Mouse (Mus musculus) kidney, adult 2 months (tissue): ENCODE measurements at regions not wholly inside any gene's neighbourhood (a gene's known extent, or its start where the extent isn't known, plus 50 kb on each side); places are given as distances from the start of the nearest gene placed in this dataset.

Experiments
- CTCF ChIP-seq: fragments of 200-500 bp; conservative IDR thresholded peaks from 2 replicates; pipeline ENCODE4 v1.5.1; 2011; ENCODE audit warnings: low read depth, mild to moderate bottlenecking, control low read depth, low read length, moderate library complexity, mixed read lengths; ENCODE audit not compliant: insufficient read depth, insufficient read length
- POLR2A ChIP-seq: fragments of 200-500 bp; IDR thresholded peaks from one replicate; pipeline ENCODE4 v1.6.1; 2011; ENCODE audit warnings: low read depth, low read length, control low read depth

- TF ChIP-seq POLR2A (no peak), CTCF (no peak)
These were observed 93.4 kb upstream of the Shb start for GRCm38 (mm10) chr4:45625633-45626032.
